Comparison of ENCODE assay signal across 12 mouse cellular contexts in genomic region chr13:32794619-32795018, GRCm38 (mm10). TPM values are rescaled to one million over a fixed set of nuclear protein-coding genes. Genes with fewer than 3 reads are reported as not detected.
DNase-seq lines count a peak whose midpoint lies in the region; ATAC-seq lines count a peak whose summit lies in the region.
"Had no signal": no experiment of that assay in that cellular context is flagged by ENCODE, and none has a peak within 500 bp of the region (broad histone marks: within the 10 kb centered on the region; RNA-seq: fewer than 3 reads in every experiment).

No protein-coding gene starts in this region.

- no peaks in the 10 kb centered on the region for H3K36me3 ChIP-seq in kidney, embryonic 14.5 days (ENCODE audit: control insufficient read depth, insufficient read depth, low read length)
- H3K36me3 ChIP-seq: forebrain, embryonic 10.5 days; hindbrain, embryonic 12.5 days had no signal

- no peak overlapping the region for H3K27ac ChIP-seq in kidney, embryonic 14.5 days (ENCODE audit: low read depth, low read length)
- H3K27ac ChIP-seq: forebrain, embryonic 10.5 days; hindbrain, embryonic 12.5 days had no signal

- H3K4me1 ChIP-seq in kidney, embryonic 14.5 days (ENCODE audit: control insufficient read depth, insufficient read depth, low read length), result no peaks in the 10 kb centered on the region
- H3K4me1 ChIP-seq: forebrain, embryonic 10.5 days; hindbrain, embryonic 12.5 days had no signal

- 77% methylated on average over 2 of the region's 2 CpGs for WGBS in kidney, embryonic 14.5 days

- H3K9ac ChIP-seq in kidney, embryonic 14.5 days (ENCODE audit: low read depth, low read length), result no peak overlapping the region
- H3K9ac ChIP-seq: hindbrain, embryonic 12.5 days had no signal

- no peak overlapping the region for H3K4me3 ChIP-seq in kidney, embryonic 14.5 days (ENCODE audit: low read length)
- H3K4me3 ChIP-seq: forebrain, embryonic 10.5 days; hindbrain, embryonic 12.5 days had no signal

- H3K9me3 ChIP-seq in kidney, embryonic 14.5 days (ENCODE audit: control insufficient read depth, low read length), result no peaks in the 10 kb centered on the region
- H3K9me3 ChIP-seq: forebrain, embryonic 10.5 days; hindbrain, embryonic 12.5 days had no signal

- ATAC-seq in kidney, embryonic 14.5 days (ENCODE audit: low FRiP score, low TSS enrichment), result no peak; the same call in 1 of the 2 replicates
- ATAC-seq: midbrain, embryonic 16.5 days had no signal

- DNase-seq in adrenal gland, postnatal 14 days, result peak; percentile 28
- no peak for DNase-seq in adrenal gland, adult 18-20 months (ENCODE audit: low spot score in 2 of 2)
- peak; percentile 92 for DNase-seq in kidney, adult 11 months
- peak; percentile 54 for DNase-seq in gonadal fat pad, adult 2 months (ENCODE audit: low read depth)
- DNase-seq in kidney, postnatal 25 days, result peak; percentile 78 to 94
- DNase-seq in right cerebral cortex, postnatal 25 days, result no peak
- no peak for DNase-seq in embryo, embryonic 9.5 days (ENCODE audit: extremely low spot score)
- DNase-seq: lung, adult 18-20 months had no signal

- H3K27me3 ChIP-seq in kidney, embryonic 14.5 days (ENCODE audit: control insufficient read depth, insufficient read depth, low read length), result no peaks in the 10 kb centered on the region
- H3K27me3 ChIP-seq: hindbrain, embryonic 12.5 days had no signal

- H3K4me2 ChIP-seq in kidney, embryonic 14.5 days (replicated peaks; ENCODE audit: low read depth, low read length), result no peak overlapping the region
- H3K4me2 ChIP-seq: hindbrain, embryonic 12.5 days had no signal

RNA-seq across cellular contexts. Expression of gene Wrnip1, which starts 7.2 kb away (rescaled TPM):
- total RNA-seq in adrenal gland, postnatal 14 days (2021), result 35.2 and 45.9 TPM in 2 replicates
- total RNA-seq in adrenal gland, adult 18-20 months (2021), result 10 to 100 TPM; 28.0 to 54.6 TPM
- polyA plus RNA-seq in kidney, embryonic 14.5 days (2014; fragmentation: Nextera tagmentation; extraction: Ambion mirVana), result 14.1 and 19.0 TPM in 2 replicates
- polyA plus RNA-seq in gonadal fat pad, adult 2 months (2012; rRNA removed), result 27.3 and 28.1 TPM in 2 replicates

RNA-seq across cellular contexts. Expression of gene D930007J09Rik, which starts 8.0 kb away (rescaled TPM):
- not detected in 2 replicates for total RNA-seq in adrenal gland, postnatal 14 days (2021)
- total RNA-seq in adrenal gland, adult 18-20 months (2021), result not detected
- polyA plus RNA-seq in kidney, embryonic 14.5 days (2014; fragmentation: Nextera tagmentation; extraction: Ambion mirVana), result not detected in 2 replicates
- 0.50 TPM in 1 of 2 replicates, not detected in the other for polyA plus RNA-seq in gonadal fat pad, adult 2 months (2012; rRNA removed)
- polyA plus RNA-seq: forebrain, embryonic 10.5 days; hindbrain, embryonic 12.5 days; midbrain, embryonic 16.5 days had no signal

RNA-seq across cellular contexts. Expression of gene Mylk4, which starts 10.9 kb away (rescaled TPM):
- 0.07 and 2.4 TPM in 2 replicates for total RNA-seq in adrenal gland, postnatal 14 days (2021)
- under 1 TPM in 1 of 2 experiments, not detected in 1; 0.26 TPM for total RNA-seq in adrenal gland, adult 18-20 months (2021)
- polyA plus RNA-seq in kidney, embryonic 14.5 days (2014; fragmentation: Nextera tagmentation; extraction: Ambion mirVana), result 0.14 TPM in 1 of 2 replicates, not detected in the other
- polyA plus RNA-seq in gonadal fat pad, adult 2 months (2012; rRNA removed), result 0.05 and 0.15 TPM in 2 replicates
- polyA plus RNA-seq: forebrain, embryonic 10.5 days had no signal

RNA-seq across cellular contexts. Expression of gene Serpinb1a, which starts 56.4 kb away (rescaled TPM):
- total RNA-seq in adrenal gland, postnatal 14 days (2021), result 65.7 and 67.1 TPM in 2 replicates
- 100 to 1,000 TPM in 1 of 2 experiments, 1 to 10 TPM in 1; 4.3 to 134 TPM for total RNA-seq in adrenal gland, adult 18-20 months (2021)
- 6.6 and 7.9 TPM in 2 replicates for polyA plus RNA-seq in kidney, embryonic 14.5 days (2014; fragmentation: Nextera tagmentation; extraction: Ambion mirVana)
- 4.1 and 6.2 TPM in 2 replicates for polyA plus RNA-seq in gonadal fat pad, adult 2 months (2012; rRNA removed)

Comparison
In these comparisons a context has a peak if more than half of its experiments do, and no peak if none do; other contexts are left out.
1. DNase-seq: peak in adrenal gland, postnatal 14 days (single experiment), kidney, adult 11 months (single experiment), gonadal fat pad, adult 2 months (single experiment) and kidney, postnatal 25 days (2 of 2); none in adrenal gland, adult 18-20 months (0 of 2), right cerebral cortex, postnatal 25 days (single experiment) and embryo, embryonic 9.5 days (single experiment).